Mouse (Mus musculus) limb, embryonic 11.5 days (tissue): ENCODE measurements around the gene Grk1. TPM values are rescaled to one million over a fixed set of nuclear protein-coding genes. Genes with fewer than 3 reads are reported as not detected.

ENCODE experiments used
- ATAC-seq: fragments of 200-750 bp; cut with Nextera tagmentation; 2 replicates; pipeline ENCODE4 v1.8.0; 2017; ENCODE audit warnings: low read depth; ENCODE audit not compliant: insufficient number of reproducible peaks, low FRiP score, low TSS enrichment
- DNase-seq: peaks from one replicate; pipeline ENCODE4 v3.0.0-alpha.2; 2015; ENCODE audit warnings: low spot score
- H3K27ac ChIP-seq: fragments of 300-500 bp; sonication (generic); replicated peaks from 2 replicates; pipeline ENCODE4 v1.5.1; 2014; ENCODE audit warnings: low read depth, mild to moderate bottlenecking, low read length
- H3K27me3 ChIP-seq: fragments of 300-500 bp; sonication (generic); 2 replicates; pipeline ENCODE4 v1.6.1; 2014; ENCODE audit warnings: mild to moderate bottlenecking, low read length, mixed read lengths; ENCODE audit not compliant: control insufficient read depth, insufficient read depth
- H3K36me3 ChIP-seq: fragments of 300-500 bp; sonication (generic); 2 replicates; pipeline ENCODE4 v1.6.1; 2014; ENCODE audit warnings: mild to moderate bottlenecking, low read length, moderate library complexity, mixed read lengths; ENCODE audit not compliant: control insufficient read depth, insufficient read depth
- H3K4me1 ChIP-seq: fragments of 300-500 bp; sonication (generic); 2 replicates; pipeline ENCODE4 v1.6.1; 2014; ENCODE audit warnings: low read length, mixed read lengths; ENCODE audit not compliant: control insufficient read depth, insufficient read depth
- H3K4me2 ChIP-seq: fragments of 300-500 bp; sonication (generic); 2 replicates; pipeline ENCODE4 v1.6.1; 2014; ENCODE audit warnings: low read depth, mild to moderate bottlenecking, moderate library complexity; ENCODE audit not compliant: severe bottlenecking
- H3K4me3 ChIP-seq: fragments of 300-500 bp; sonication (generic); 2 replicates; pipeline ENCODE4 v1.5.1; 2014; ENCODE audit warnings: low read depth, low read length
- H3K9ac ChIP-seq: fragments of 300-500 bp; sonication (generic); 2 replicates; pipeline ENCODE4 v1.6.1; 2014; ENCODE audit warnings: mild to moderate bottlenecking, low read length
- H3K9me3 ChIP-seq: fragments of 300-500 bp; sonication (generic); 2 replicates; pipeline ENCODE4 v1.6.1; 2016; ENCODE audit warnings: low read length; ENCODE audit not compliant: control insufficient read depth
- WGBS: fragments of 180-500 bp; shearing (Covaris S2); extraction: QIAGEN DNeasy Blood & Tissue Kit; methylation state at CpG from one replicate; pipeline ENCODE4 v1.1.7; 2014; 5-methylcytosine and 5-hydroxymethylcytosine counted together
- polyA plus RNA-seq: library from polyadenylated mRNA; unstranded; fragments of >200 nt; fragmentation: Nextera tagmentation; extraction: Ambion mirVana; gene quantifications from 2 replicates; pipeline ENCODE4 v1.2.1, GENCODE M21; 2014

Gene Grk1
- polyA plus RNA-seq, 1 experiment from 2014 or later: not detected

DNA sequence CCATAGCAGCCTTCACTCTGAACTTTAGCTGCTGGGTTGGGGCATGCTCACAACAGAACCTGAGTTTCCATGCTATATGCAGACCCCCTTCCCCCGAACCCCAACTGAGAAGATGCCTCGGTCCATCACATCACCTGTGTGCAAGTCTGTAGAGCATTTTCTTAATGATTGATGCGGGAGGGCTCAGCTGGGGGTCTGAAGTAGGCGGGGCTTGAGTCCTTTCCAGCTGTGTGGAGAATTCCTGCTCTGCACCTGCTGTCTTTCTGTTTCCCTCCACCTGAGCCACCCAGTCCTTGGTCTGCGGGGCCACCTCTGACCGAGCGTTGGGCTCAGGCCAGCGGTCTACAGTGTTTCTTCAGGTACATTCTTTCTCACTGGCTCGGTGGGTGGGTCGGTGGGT is 30.0 kb downstream of the Grk1 start, which contains the start of gene Tmem255b:
TSS of gene Tmem255b (plus strand) at position 301 of the 400 bp plus-strand sequence.
- no peak within 1 kb of the TSS for H3K4me3 ChIP-seq
- no peaks in the 10 kb centered on the region for H3K36me3 ChIP-seq
- no peak for DNase-seq
- H3K27me3 ChIP-seq: peaks cover 23% of the 10 kb centered on the region
- no peaks in the 10 kb centered on the region for H3K9me3 ChIP-seq
- H3K27ac ChIP-seq: no peak within 1 kb of the TSS
- peak within 1 kb of the TSS; percentile 0; the same call in 1 of the 2 replicates for H3K4me2 ChIP-seq
- 19% methylated on average over 10 of the region's 10 CpGs for WGBS
- no peak within 1 kb of the TSS for H3K9ac ChIP-seq
- ATAC-seq: no peak
- 0 out of 2 replicates have a peak, but pooled peaks cover 3% of the 10 kb centered on the region for H3K4me1 ChIP-seq

DNA sequence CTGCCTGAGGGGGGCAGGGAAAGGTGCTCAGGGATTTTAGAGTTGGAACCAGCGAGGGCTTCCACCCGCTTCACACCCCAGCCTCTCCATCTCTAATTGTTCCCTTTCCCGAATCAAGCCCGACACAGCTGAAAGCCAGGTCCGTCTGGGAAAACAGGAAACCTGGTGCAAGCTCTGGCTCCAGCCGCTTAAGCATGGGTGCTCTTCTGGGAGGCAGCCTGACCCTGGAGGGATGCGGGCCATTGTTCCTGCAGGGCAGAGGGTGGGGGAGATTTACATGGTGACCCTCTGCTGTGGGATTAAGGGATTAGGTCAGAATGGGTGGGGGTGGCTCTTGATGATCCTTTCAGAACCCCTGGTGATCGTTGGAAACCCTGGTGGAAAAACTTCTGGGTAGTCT is 31.2 kb downstream of the Grk1 start:
- Histone ChIP-seq H3K9me3 (no peaks in the 10 kb centered on the region), H3K27ac (no peak overlapping the region), H3K4me2 (no peak overlapping the region), H3K4me3 (no peak overlapping the region), H3K9ac (no peak overlapping the region), H3K4me1 (0 out of 2 replicates have a peak, but pooled peaks cover 3% of the 10 kb centered on the region), H3K36me3 (no peaks in the 10 kb centered on the region), H3K27me3 (peaks cover 23% of the 10 kb centered on the region)
- no peak for DNase-seq
- WGBS: 14% methylated on average over 8 of the region's 8 CpGs
- ATAC-seq: no peak

DNA sequence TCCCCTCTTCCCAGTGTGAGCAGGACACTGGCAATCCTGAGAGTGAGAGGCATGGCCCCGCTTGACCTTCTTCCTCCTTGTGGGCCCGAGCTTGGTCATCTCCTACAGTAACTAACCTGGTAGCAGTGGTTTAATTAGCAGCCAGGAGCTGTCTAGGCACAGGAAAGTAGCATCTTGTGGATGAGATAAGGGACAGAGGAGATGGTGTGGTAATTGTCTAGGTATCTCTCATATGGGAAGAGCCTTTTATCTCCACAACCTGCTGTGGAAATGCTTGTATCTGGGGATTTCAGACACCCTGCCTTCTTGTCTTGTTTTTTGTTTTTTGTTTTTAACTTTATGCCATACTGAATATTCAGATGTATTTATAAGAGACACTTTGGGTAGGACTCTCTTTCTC is 32.6 kb downstream of the Grk1 start:
- Histone ChIP-seq H3K9ac (no peak overlapping the region), H3K9me3 (no peaks in the 10 kb centered on the region), H3K4me1 (0 out of 2 replicates have a peak, but pooled peaks cover 3% of the 10 kb centered on the region), H3K27me3 (peaks cover 23% of the 10 kb centered on the region), H3K4me3 (no peak overlapping the region), H3K4me2 (no peak overlapping the region), H3K36me3 (no peaks in the 10 kb centered on the region), H3K27ac (no peak overlapping the region)
- DNase-seq (no peak), ATAC-seq (no peak)
- WGBS: 86% methylated on average over 2 of the region's 2 CpGs

DNA sequence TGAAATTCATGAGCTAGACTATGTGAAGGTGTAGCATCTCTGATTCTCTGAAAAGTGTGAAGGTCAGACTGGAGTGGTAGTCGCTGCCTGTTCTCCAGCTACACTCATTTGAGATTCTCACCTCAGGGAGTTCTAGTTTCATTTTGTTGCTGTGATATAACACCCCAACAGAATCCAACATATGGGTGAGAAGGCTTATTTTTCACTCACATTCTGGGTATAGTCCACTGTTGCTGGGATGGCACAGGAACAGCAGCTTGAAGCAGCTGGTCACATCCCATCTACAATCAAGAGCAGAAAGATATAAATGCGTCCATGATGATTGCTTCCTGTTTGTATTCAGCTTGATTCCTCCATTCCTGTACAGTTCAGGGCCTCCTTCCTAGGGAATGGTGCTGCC is 37.3 kb downstream of the Grk1 start:
- ATAC-seq: no peak
- H3K4me3 ChIP-seq: no peak overlapping the region
- WGBS: 87% methylated on average over 2 of the region's 2 CpGs
- H3K4me1 ChIP-seq: no peaks in the 10 kb centered on the region
- H3K36me3 ChIP-seq: no peaks in the 10 kb centered on the region
- H3K9me3 ChIP-seq: no peaks in the 10 kb centered on the region
- DNase-seq: no peak
- H3K9ac ChIP-seq: no peak overlapping the region
- H3K27ac ChIP-seq: no peak overlapping the region
- no peak overlapping the region for H3K4me2 ChIP-seq
- H3K27me3 ChIP-seq: no peaks in the 10 kb centered on the region

DNA sequence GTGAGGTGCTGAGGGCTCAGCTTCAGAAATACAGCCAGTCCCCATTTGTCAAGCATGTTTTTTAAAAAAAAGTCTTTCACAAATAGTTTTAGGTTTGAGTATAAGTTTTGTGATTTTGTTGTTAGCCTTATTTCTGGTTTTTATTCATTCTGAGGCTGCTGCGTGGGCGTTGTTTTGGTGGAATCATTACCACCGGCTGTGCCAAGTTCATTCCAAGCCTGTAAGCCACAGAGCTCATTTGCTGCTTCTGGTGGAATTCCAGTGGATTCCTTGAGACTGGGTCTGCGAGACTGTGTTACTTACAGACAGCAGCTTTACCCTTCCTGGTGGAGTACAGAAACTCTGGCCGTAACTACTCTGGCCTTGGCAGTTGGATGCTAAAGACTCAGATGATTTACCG is 41.6 kb downstream of the Grk1 start:
- Histone ChIP-seq H3K9ac (no peak overlapping the region), H3K4me2 (no peak overlapping the region), H3K27ac (no peak overlapping the region), H3K4me3 (no peak overlapping the region), H3K4me1 (no peaks in the 10 kb centered on the region), H3K9me3 (no peaks in the 10 kb centered on the region), H3K36me3 (no peaks in the 10 kb centered on the region), H3K27me3 (no peaks in the 10 kb centered on the region)
- WGBS: 86% methylated on average over 6 of the region's 6 CpGs
- ATAC-seq (no peak), DNase-seq (no peak)

DNA sequence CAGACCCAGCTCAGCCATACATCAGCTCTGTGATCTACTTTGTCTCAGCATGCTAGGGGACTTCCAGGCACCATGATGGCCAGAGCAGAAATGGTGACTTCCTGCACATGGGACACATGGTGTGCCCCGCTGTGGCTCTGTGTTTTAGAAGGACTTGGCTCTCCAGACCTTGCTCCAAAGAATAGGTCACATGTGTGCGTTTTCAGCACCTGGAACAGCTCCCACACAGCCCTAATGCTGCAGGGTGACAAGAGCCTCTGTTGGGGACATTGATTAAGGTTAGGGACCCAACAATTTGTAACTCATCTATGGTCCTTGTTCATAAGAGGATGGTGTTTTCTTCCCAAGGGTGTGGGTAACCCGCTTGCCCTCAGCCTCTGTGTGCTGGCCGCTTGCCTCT is 43.3 kb downstream of the Grk1 start:
- DNase-seq (peak; percentile 83), ATAC-seq (no peak)
- no peak overlapping the region for H3K4me3 ChIP-seq
- no peaks in the 10 kb centered on the region for H3K36me3 ChIP-seq
- 55% methylated on average over 4 of the region's 4 CpGs for WGBS
- no peak overlapping the region for H3K27ac ChIP-seq
- H3K27me3 ChIP-seq: no peaks in the 10 kb centered on the region
- H3K4me2 ChIP-seq: no peak overlapping the region
- H3K9me3 ChIP-seq: no peaks in the 10 kb centered on the region
- H3K9ac ChIP-seq: no peak overlapping the region
- H3K4me1 ChIP-seq: no peaks in the 10 kb centered on the region

DNA sequence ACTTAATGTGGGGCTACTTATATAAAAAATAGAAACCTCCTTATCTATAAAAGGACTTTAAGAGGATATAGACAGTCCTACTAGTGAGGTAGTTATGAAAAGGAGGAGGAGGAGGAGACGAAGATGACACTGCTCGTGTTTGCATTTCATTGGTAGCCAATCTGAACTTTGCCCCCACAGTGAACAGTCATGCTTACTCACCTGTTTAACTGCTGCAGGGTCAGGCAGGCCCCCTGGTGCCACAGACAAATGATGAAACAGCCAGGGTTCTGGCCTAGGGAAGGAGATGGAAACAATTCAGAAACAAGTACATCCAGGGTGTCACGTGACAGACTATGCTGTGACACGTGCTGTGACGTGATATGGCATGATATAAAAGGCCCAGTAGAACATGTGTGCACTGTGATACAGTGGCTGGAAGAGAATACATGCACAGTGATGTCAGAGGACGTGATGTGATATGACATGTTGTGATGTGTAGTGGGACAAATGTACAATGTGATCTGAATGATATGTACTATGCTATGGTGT is 46.9 kb downstream of the Grk1 start:
- WGBS: 79% methylated on average over 6 of the region's 6 CpGs
- no peak for DNase-seq
- Histone ChIP-seq H3K9me3 (no peaks in the 10 kb centered on the region), H3K4me1 (no peaks in the 10 kb centered on the region), H3K27me3 (no peaks in the 10 kb centered on the region), H3K4me3 (no peak overlapping the region), H3K27ac (no peak overlapping the region), H3K4me2 (no peak overlapping the region), H3K9ac (no peak overlapping the region), H3K36me3 (no peaks in the 10 kb centered on the region)
- ATAC-seq: no peak

DNA sequence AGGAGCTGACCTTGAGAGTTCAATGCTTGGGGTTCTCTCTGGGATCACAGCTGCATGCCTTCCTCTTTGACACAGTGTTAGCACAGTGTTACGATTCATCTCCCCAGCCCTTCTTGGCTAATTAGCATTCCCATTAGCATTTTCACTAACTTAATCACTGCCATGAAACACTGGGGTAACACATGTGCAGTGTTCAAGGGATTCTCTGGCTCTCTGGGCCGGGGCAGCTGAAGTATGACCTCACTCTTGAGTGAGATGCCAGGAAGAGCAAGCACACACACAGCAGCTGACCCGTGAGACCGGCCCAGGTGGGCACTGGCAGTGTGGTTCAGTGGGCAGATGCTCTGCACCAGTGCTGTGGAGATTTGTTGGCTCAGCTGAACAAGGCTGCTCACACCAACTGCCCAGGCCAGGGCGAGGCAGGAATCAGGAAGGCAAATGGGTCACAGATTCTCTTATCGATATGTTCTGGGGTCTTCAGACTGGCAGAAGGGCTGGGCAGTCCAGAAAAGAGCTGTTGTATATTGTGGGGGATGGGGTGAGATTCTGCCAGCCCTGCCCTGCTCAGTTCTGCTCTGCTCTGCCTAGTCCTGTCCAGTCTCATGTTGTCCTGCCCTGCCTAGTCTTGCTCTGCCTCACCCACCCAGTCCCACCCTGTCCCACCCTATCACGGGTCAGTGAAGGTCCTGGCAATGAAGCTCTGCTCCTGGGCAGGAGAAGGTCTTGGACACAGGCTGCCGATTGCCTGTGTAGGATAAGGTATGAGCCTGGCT is 49.6 kb downstream of the Grk1 start:
- no peak overlapping the region for H3K9ac ChIP-seq
- H3K27ac ChIP-seq: no peak overlapping the region
- H3K4me2 ChIP-seq: no peak overlapping the region
- ATAC-seq (no peak), DNase-seq (no peak)
- no peak overlapping the region for H3K4me3 ChIP-seq
- 72% methylated on average over 8 of the region's 8 CpGs for WGBS
- H3K27me3 ChIP-seq: no peaks in the 10 kb centered on the region
- no peaks in the 10 kb centered on the region for H3K4me1 ChIP-seq
- H3K36me3 ChIP-seq: no peaks in the 10 kb centered on the region
- no peaks in the 10 kb centered on the region for H3K9me3 ChIP-seq
